Mouse (Mus musculus): ENCODE data around the gene Stac3.

Gene Stac3

GRCm38 (mm10) chr10:127530945-127531344 is 29.5 kb downstream of the Stac3 start:
- TF ChIP-seq GATA4 (IDR thresholded peaks at IDR 0.05; ENCODE audit: insufficient replicate concordance, low read length) = no peak

GRCm38 (mm10) chr10:127531548-127531947 is 30.1 kb downstream of the Stac3 start:
- no peak for TF ChIP-seq GATA4 (IDR thresholded peaks at IDR 0.05; ENCODE audit: insufficient replicate concordance, low read length)

DNA sequence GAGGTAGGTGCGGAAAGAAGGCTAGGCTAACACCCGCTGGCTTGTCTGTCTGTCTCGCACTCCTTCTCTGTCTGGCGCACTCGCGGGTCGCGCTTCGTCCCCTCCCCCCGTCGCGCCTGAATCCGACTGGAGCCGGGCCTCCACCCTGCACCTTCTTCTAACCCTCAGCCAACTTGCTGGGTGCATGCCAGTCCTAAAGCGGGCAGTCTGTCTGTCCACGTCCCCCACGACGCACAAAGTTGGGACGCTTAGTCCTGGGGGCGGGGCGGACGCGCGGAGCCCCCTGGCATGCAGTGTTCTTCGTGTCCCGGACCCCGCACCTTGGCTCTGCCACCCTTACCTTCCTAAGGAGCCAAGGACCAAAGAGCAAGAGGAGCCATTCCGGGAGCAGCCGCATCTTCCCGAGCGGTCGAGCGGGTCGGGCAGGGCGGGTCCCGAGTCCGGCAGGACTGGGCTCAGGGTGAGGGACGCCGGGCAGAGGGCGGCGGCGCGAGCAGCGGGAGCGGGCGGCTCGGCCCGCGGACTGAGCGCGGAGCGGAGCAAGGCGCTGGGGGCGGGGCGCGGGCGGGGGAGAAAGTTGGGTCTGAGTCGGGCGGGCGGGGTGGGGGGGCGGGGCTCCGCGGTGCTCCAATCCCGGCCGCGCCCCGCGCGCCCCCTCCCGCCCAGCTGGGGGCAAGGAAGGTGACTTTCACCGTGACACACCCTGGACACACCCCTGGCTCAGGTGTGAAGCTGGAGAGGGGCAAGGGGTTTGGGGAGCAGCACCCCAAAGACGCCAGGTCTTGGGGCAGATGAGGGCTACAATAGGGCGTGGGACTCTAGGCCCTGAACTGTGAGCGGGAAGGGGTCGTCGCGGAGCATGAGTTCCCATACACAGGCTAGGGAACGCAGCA is 32.8 kb downstream of the Stac3 start, which contains the start of gene Nxph4:
Nxph4 (minus strand) TSS at position 524 of the 893 bp plus-strand sequence.
- TF ChIP-seq GATA4 (IDR thresholded peaks at IDR 0.05; ENCODE audit: insufficient replicate concordance, low read length) = no peak

DNA sequence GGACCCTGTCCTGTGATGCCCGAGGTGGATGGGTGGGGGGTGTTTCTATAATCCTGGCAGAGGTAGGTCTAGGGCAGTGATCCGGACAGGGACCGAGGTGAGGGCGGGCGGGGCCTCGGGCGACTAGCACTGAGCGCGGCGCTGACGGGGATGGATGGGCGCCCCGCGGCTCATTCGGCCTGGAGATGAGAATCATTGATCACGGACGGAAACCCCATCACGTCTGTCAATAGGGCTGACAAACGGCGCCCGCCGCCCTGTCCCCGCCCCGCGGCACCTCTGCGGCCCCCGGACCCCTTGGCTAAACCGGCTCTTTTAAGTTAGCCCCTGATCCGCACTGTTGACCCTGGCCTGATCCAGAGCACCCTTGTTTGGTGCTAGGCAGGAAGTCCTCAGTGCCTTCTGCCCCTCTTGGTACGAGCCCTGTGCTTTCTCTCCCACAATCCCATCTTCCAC is 33.5 kb downstream of the Stac3 start:
- no peak for TF ChIP-seq GATA4 (IDR thresholded peaks at IDR 0.05; ENCODE audit: insufficient replicate concordance, low read length)

GRCm38 (mm10) chr10:127536586-127537314 is 35.3 kb downstream of the Stac3 start:
- TF ChIP-seq GATA4 (IDR thresholded peaks at IDR 0.05; ENCODE audit: insufficient replicate concordance, low read length) = no peak

DNA sequence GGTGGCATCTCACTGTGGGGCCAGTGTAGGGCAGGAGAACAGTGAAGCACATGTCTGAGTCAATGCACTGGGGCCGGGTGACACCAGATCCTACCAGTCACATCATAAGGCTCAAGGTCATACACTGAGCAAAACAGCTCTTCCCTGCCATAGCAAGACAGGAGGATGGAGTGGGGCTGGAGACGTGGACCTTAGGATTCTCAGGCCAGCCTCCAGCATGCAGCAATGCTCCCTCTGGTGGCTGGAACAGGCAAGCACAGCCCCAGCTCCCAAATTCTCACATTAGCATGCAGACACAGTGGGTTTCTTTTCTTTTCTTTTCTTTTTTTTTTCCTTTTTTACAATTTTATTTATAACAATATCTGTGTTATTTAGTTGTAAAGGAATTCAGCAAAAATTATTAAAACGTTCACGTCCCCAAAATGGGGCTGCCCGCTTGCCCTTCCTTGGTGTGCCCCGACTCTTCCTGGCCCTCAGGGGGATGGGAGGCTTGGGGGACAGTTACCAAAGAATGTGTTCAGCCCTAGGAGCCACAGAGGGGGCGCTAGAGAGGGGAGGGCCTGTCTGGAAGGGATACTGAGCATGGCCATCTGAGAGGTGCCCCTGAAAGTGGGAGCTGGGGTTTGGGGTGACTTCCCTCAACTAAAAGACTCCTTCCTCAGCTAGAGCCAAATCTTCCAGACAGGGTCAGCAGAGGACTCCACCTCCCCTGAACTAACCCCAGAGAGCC is 36.5 kb downstream of the Stac3 start:
- no peak for TF ChIP-seq GATA4 (IDR thresholded peaks at IDR 0.05; ENCODE audit: insufficient replicate concordance, low read length)

DNA sequence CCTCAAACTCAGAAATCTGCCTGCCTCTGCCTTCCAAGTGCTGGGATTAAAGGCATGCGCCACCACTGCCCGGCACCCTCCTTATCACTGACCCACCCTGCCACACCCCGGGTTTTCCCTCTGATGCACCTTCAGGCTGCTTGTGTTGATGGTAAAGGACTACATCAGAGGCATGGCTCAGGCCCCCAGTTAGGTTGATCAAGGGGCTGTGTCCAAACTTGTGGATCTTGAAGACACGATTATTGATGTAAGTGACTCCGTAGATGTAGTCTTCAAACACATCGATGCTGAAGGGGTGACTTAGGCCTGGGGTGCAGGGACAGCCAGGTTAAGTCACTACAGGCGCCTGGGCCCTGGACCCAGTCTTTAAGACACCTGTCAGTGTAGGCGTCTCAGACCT is 40.0 kb downstream of the Stac3 start:
- TF ChIP-seq GATA4 (IDR thresholded peaks at IDR 0.05; ENCODE audit: insufficient replicate concordance, low read length) = no peak

DNA sequence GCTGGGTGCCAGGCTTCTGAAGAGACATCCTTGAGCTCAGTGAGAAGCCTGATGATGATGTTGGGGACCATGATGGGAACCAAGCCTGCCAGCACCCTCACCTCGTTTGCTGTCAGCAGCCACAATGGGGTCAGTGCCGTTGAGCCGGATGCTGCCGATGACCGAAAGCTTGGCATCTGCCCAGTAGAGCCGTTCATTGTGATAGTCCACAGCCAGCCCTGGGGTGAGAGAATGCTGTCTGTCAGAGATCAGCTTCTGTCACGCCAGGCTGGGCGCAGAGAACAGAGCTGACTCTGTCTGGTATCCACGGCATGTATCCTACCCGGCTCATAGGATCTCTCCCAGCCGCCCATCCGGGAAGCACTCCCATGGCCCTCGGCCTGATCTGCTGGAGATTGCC is 40.6 kb downstream of the Stac3 start:
- TF ChIP-seq GATA4 (IDR thresholded peaks at IDR 0.05; ENCODE audit: insufficient replicate concordance, low read length) = no peak

- no peak for TF ChIP-seq GATA4 (IDR thresholded peaks at IDR 0.05; ENCODE audit: insufficient replicate concordance, low read length)
Measured at GRCm38 (mm10) chr10:127542720-127543119, 41.2 kb downstream of the Stac3 start.

DNA sequence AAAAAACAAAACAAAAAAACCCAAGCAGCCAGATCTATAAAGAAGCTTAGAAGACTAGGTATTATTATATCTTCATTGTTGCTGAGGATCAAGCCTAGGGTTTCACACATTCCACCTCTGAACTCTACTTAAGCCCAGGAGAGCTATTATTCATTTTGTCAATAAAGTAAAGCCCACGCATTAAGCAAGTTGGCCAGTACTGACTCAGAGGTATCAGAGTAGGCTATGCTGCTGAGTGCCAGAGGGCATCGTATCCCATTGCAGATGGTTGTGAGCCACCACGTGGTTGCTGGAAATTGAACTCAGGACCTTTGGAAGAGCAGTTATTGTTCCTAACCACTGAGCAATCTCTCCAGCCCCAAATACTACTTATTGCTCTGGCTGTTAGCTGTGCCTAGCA is 42.4 kb downstream of the Stac3 start:
- no peak for TF ChIP-seq GATA4 (IDR thresholded peaks at IDR 0.05; ENCODE audit: insufficient replicate concordance, low read length)

- no peak for TF ChIP-seq GATA4 (IDR thresholded peaks at IDR 0.05; ENCODE audit: insufficient replicate concordance, low read length)
Measured at GRCm38 (mm10) chr10:127544375-127544774, 42.9 kb downstream of the Stac3 start.

GRCm38 (mm10) chr10:127546505-127546904 is 45.0 kb downstream of the Stac3 start:
- no peak for TF ChIP-seq GATA4 (IDR thresholded peaks at IDR 0.05; ENCODE audit: insufficient replicate concordance, low read length)

DNA sequence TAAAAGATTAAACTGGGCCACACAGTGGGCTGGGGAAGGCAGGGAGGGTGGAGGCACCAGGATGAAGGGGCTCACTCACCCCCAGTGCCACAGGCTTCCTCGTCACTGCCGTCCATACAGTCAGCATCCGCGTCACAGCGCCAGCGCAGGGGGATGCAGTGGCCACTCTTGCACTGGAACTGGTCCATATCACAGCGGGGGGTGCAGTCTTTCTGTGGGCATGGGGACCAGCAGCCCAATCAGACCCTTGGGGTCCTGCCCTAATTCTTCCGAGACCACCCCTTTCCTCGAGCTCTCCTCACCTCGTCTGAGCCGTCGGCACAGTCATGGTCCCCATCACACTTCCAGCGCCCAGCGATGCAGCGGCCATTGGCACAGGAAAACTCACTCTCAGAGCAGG is 46.8 kb downstream of the Stac3 start:
- no peak for TF ChIP-seq GATA4 (IDR thresholded peaks at IDR 0.05; ENCODE audit: insufficient replicate concordance, low read length)

DNA sequence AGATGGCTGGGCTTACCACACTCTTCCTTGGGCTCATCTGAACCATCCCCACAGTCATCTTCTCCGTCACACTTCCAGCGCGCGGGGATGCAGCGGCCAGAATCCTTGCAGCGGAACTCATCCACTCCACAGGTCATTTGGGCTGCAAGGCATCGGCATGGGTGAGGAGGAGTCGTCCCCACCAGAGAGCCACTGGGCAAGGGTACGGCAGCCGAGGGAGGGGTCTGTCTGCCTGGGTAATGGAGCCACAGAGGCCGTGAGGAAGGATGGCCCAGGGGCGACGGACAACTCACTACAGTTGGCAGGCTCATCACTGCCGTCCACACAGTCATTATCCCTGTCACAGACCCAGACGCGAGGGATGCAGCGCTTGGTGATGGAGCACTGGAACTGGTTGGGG is 48.4 kb downstream of the Stac3 start:
- TF ChIP-seq GATA4 (IDR thresholded peaks at IDR 0.05; ENCODE audit: insufficient replicate concordance, low read length) = no peak

GRCm38 (mm10) chr10:127555703-127556102 is 54.2 kb downstream of the Stac3 start:
- TF ChIP-seq GATA4 (IDR thresholded peaks at IDR 0.05; ENCODE audit: insufficient replicate concordance, low read length) = no peak

Data from liver, adult (tissue).